Mouse (Mus musculus) layer of hippocampus, adult 8-10 months (tissue): ENCODE measurements at regions not wholly inside any gene's neighbourhood (a gene's known extent, or its start where the extent isn't known, plus 50 kb on each side); places are given as distances from the start of the nearest gene placed in this dataset.

Experiments
- DNase-seq, 2 experiments: peaks; one replicate each; pipeline ENCODE4 v3.0.0; 2022; ENCODE audit warnings: low spot score in 2 of 2

- peak; percentile 7 to 22 for DNase-seq
Observed at GRCm38 (mm10) chr1:35428126-35428840, 578.5 kb downstream of the Plekhb2 start.

- DNase-seq: peak in 1 of 2 experiments; percentile 10
Observed at GRCm38 (mm10) chr1:35429471-35429870, 579.7 kb downstream of the Plekhb2 start.

GRCm38 (mm10) chr1:35435721-35436120 lies 585.9 kb downstream of the Plekhb2 start:
- DNase-seq: no peak

GRCm38 (mm10) chr1:35447345-35447744 lies 597.6 kb downstream of the Plekhb2 start:
- DNase-seq: no peak

GRCm38 (mm10) chr1:35452441-35453107 lies 602.8 kb downstream of the Plekhb2 start:
- no peak for DNase-seq

GRCm38 (mm10) chr1:35457591-35457990 lies 607.8 kb downstream of the Plekhb2 start:
- no peak for DNase-seq

GRCm38 (mm10) chr1:35465081-35465480 lies 603.1 kb upstream of the Hs6st1 start:
- DNase-seq: peak in 1 of 2 experiments; percentile 29

GRCm38 (mm10) chr1:35469185-35469753 lies 598.9 kb upstream of the Hs6st1 start:
- DNase-seq: no peak

- no peak for DNase-seq
Observed at GRCm38 (mm10) chr1:35478262-35478661, 589.9 kb upstream of the Hs6st1 start.

- DNase-seq: peak; percentile 4 to 6
Observed at GRCm38 (mm10) chr1:35495963-35496362, 572.2 kb upstream of the Hs6st1 start.

- no peak for DNase-seq
Observed at GRCm38 (mm10) chr1:35522951-35523350, 545.2 kb upstream of the Hs6st1 start.

GRCm38 (mm10) chr1:35523790-35524362 lies 544.3 kb upstream of the Hs6st1 start:
- no peak for DNase-seq

- no peak for DNase-seq
Observed at GRCm38 (mm10) chr1:35524788-35525187, 543.4 kb upstream of the Hs6st1 start.

- DNase-seq: no peak
Observed at GRCm38 (mm10) chr1:35527750-35528476, 540.3 kb upstream of the Hs6st1 start.

- no peak for DNase-seq
Observed at GRCm38 (mm10) chr1:35535470-35535869, 532.7 kb upstream of the Hs6st1 start.

GRCm38 (mm10) chr1:35536276-35536675 lies 531.9 kb upstream of the Hs6st1 start:
- no peak for DNase-seq

- no peak for DNase-seq
Observed at GRCm38 (mm10) chr1:35548845-35549244, 519.4 kb upstream of the Hs6st1 start.

GRCm38 (mm10) chr1:35551503-35551902 lies 516.7 kb upstream of the Hs6st1 start:
- no peak for DNase-seq

GRCm38 (mm10) chr1:35562786-35563185 lies 505.4 kb upstream of the Hs6st1 start:
- DNase-seq: peak in 1 of 2 experiments; percentile 5

- DNase-seq: peak; percentile 12 to 23
Observed at GRCm38 (mm10) chr1:35575203-35575602, 493.0 kb upstream of the Hs6st1 start.

- DNase-seq: no peak
Observed at GRCm38 (mm10) chr1:35579392-35579791, 488.8 kb upstream of the Hs6st1 start.

GRCm38 (mm10) chr1:35579992-35580391 lies 488.2 kb upstream of the Hs6st1 start:
- DNase-seq: no peak
